Mouse (Mus musculus) CD4-positive naive resting alpha-beta T cell, adult 76 days (primary cell): ENCODE measurements around the gene Kcnk12. TPM values are rescaled to one million over a fixed set of nuclear protein-coding genes. Genes with fewer than 3 reads are reported as not detected.

Source experiments
- total RNA-seq: library from RNA; stranded (reverse); gene quantifications from one replicate; pipeline ENCODE4 v1.2.4, GENCODE M21; 2023

Gene Kcnk12
- total RNA-seq = not detected

GRCm38 (mm10) chr17:87797688-87798291, at the start of gene Kcnk12:
TSS of gene Kcnk12 (minus strand) at chr17:87797994.

Other genes starting within 250 kb of the Kcnk12 start
- 2.1 TPM for gene Epcam, start 162.0 kb downstream of the Kcnk12 start, total RNA-seq
- 35.7 TPM for gene Msh2, start 125.7 kb downstream of the Kcnk12 start, total RNA-seq
- gene Rpl36-ps4, start 123.0 kb upstream of the Kcnk12 start, total RNA-seq = not detected
- gene Msh6, start 177.1 kb upstream of the Kcnk12 start, total RNA-seq = 25.9 TPM